Mouse (Mus musculus): ENCODE measurements around the gene Jtb.
"Not testable (repeated sequence)": the region's sequence is repeated elsewhere in the genome, so short reads cannot be mapped to it uniquely, and the experiment has no call there.

Gene Jtb

DNA sequence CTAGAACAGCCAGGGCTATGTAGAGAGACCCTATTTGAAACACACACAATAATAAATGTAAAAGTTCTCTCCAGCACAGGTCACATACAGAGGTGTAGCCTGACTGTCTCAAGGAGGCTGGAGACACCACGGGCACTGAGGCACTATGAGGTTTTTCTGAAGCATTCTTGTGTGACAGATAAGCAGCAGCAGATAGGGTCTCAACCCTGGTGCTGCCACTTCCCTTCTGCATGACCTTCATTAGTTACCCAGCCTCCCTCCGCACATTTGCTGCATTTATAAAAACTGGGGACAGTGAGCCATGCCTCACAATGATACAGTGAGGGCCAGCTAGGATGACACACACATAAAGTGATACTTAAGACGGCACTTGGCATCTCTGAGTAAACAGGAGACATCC, 8.5 kb upstream of the Jtb start:
- DNase-seq (ENCODE audit: extremely low read depth, low read depth): no peak

GRCm38 (mm10) chr3:90224331-90224730, 7.1 kb upstream of the Jtb start:
- DNase-seq (ENCODE audit: extremely low read depth, low read depth): no peak

DNA sequence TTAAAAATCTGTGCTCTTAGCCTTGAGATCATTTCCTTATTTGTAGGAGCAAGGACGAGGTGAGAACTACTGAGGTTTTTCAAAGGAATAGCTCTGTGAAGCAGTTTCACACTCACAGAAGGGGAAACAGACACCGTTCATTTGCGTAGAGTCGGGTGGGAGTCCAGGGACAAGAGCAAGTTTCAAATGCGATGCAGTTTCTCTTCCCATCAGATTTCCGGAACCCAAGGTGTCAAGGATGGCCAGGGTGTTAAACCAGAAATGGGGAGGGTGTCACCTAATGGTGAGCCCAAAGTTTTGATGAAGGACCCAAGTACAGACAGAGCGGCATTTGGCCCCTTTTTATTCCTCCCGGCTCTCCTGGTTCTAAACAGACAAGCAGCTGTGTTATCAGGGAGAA, 322 bp upstream of the Jtb start:
- no peak for DNase-seq (ENCODE audit: extremely low read depth, low read depth)

DNA sequence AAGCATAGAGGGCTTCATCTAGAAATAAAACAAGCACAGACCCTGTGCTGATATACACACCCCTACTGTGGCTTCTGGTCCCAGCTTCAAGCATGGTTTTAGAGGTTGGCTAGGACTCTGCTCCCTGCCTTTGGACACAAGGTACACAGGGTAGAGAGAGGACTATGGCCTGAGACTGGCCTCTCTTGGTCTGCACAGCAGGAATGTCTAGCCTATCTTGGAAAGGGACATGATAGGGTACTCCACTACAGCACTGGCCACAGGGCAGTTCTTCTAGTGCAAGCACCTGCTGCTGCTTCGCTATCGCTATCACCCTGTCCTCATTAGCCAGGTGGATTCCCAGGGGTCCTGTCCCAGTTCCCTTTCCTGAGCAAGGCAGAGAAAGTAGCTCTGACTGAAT, 9.9 kb downstream of the Jtb start:
- no peak for DNase-seq (ENCODE audit: extremely low read depth, low read depth)

- no peak for DNase-seq (ENCODE audit: extremely low read depth, low read depth)
These were observed 10.4 kb downstream of the Jtb start for GRCm38 (mm10) chr3:90241669-90242358.

DNA sequence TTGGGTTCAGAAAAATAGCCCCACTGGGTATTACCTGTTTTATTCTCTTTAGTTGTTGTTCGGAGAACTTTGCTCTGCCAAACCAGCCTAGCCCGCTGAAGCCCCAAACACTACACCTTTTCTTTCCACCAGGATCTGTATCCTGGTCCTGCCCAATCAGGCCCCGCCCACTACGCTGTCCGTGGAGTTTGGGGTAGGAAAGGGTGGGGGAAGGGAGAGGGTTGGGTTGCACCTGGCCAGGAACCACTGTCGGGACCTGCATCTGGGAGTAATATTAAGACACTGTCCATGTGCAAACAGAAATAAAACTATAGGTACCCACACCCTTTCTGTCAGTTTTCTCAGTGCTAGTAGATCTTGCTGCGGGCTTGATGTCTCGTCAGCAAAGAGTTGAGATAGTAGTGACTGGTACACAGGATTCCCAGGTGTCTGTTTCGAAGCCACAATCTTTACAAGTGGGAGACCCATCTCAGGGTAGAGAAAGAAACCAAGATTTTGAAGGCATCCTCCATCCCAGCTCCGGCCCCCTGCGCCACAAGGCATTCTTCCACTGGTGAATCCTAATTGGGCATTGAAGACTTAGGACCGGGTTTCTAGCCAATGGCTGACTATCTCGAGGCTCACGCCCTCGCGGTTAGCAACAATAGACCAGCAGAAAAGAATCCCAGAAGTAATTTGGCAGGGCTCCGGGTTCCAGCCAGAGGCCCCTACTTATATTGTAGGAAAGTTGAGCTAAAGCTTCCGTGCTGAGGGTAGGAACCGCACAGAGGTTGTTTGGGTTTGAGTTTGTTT, 11.8 kb downstream of the Jtb start, which contains the start of gene Creb3l4:
Creb3l4 (minus strand) TSS at position 529 of the 792 bp plus-strand sequence.
- DNase-seq (ENCODE audit: extremely low read depth, low read depth): no peak

DNA sequence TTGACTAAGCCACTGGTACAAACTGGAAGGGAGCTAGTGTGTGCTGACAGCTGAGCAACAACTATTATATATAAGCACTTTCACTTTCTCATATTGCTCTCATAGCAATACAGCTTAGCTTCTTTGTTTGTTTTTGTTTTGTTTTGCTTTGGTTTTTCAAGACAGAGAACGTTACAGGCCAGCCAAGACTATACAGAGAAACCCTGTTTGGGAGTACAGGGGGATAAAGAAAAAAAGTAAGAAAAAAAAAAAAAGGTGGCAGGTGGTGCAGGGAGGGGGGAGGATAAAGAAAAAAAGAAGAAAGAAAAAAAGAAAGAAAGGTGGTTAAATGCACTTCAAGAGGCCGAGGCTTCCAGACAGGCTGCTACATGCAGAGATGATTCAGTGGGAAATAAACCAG, 14.0 kb downstream of the Jtb start:
- no peak for DNase-seq (ENCODE audit: extremely low read depth, low read depth)

- DNase-seq (ENCODE audit: extremely low read depth, low read depth): no peak
These were observed 16.2 kb downstream of the Jtb start for GRCm38 (mm10) chr3:90247630-90247959.

DNA sequence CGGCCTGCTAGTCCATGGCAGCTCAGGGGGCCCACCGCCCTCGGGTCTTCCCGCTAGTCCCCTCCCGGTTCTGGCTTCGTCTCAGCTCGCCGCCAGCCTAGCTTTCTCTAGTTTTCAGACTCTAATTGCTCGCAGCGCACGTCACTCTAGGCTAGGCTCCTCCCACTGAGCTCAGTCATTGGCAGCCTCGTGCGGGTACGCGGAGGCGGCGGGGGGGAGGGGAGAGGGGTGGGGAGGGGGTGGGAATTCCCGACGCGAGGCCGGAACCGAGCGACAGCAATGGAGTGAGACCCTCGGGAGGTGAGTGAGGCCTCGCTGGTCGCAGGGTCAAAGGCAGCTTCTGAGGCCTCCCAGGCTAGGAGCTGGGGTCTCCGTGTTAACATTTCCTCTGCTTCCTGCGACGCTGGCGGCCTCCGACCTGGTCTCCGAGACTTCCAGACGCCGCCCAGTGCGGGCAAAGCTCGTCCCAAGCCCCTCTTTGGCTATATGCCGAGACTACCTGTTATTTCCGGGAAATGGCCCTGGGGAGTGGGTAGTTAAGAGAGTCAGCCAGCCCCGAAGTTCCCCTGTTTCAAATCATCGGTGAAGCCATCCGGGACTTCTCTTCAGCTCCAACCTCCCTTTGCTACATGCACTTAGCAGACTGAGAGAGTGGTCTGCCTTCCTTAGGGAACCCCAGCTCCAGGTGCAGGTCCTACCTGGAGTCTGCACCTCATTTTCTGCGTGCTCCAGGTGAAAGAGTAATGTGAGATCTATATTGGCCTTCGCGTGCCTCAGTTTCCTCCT, 16.8 kb downstream of the Jtb start, which contains the start of gene Slc39a1:
Slc39a1 (plus strand) TSS at position 213 of the 786 bp plus-strand sequence.
- DNase-seq (ENCODE audit: extremely low read depth, low read depth): peak; percentile 92

DNA sequence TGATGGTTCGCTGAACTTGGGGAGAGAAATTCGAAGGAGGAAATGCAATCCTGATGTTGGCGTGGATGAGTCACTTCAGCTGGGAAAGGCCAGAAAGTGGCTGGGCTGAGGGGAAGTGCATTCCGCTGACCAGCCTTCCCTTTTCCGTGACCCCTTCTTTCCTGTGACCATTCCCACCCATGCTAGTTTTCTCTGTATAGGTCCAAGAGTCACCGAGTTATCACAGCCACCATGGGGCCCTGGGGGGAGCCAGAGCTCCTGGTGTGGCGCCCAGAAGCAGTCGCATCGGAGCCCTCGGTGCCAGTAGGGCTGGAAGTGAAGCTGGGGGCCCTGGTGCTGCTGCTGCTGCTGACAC, 17.3 kb downstream of the Jtb start:
- DNase-seq (ENCODE audit: extremely low read depth, low read depth): no peak

GRCm38 (mm10) chr3:90250791-90251190, 19.4 kb downstream of the Jtb start:
- no peak for DNase-seq (ENCODE audit: extremely low read depth, low read depth)

- DNase-seq (ENCODE audit: extremely low read depth, low read depth): not testable (repeated sequence)
These were observed 20.4 kb downstream of the Jtb start for GRCm38 (mm10) chr3:90251731-90252226.

DNA sequence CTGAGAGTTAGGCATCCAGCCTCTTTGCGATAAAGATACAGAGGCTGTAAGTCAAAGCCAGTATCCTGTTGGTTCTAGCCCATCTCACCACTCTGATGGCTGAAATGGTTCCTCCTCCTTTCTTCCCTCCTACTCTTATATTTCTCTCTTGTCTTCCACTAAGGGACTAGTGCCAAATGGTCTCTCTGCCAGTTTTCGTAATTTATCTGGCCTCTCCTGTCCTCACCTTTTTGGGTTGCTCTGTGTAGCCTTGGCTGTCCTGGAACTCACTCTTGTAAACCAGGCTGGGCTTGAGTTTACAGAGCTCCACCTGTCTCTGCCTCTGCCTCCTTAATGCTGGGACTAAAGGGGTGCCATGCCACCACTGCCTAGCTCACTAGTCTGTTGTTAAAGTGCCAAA, 21.3 kb downstream of the Jtb start:
- not testable (repeated sequence) for DNase-seq (ENCODE audit: extremely low read depth, low read depth)

DNA sequence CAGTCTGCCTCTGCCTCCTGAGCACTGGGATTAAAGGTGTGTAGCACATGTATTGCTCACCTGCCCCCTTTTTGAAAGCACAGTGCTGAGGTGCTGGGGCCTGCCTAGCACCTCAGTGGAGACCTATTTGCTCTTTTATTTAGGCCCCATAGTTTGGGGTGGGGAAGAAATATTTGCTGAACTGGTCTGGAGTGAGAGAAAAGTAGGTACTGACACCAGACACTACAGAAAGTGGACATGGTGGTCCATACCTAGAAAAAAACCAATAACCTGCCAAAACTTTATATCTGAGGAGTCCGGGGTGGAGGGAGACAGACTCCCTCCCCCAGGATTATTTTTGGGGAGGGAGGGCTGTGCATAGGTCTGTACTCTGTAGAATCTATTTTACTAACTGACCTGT, 21.8 kb downstream of the Jtb start:
- DNase-seq (ENCODE audit: extremely low read depth, low read depth): not testable (repeated sequence)

GRCm38 (mm10) chr3:90253653-90254418, 22.4 kb downstream of the Jtb start, which contains the start of gene Crtc2:
Gene Crtc2 (plus strand): TSS chr3:90254163.
- DNase-seq (ENCODE audit: extremely low read depth, low read depth): peak; percentile 96

DNA sequence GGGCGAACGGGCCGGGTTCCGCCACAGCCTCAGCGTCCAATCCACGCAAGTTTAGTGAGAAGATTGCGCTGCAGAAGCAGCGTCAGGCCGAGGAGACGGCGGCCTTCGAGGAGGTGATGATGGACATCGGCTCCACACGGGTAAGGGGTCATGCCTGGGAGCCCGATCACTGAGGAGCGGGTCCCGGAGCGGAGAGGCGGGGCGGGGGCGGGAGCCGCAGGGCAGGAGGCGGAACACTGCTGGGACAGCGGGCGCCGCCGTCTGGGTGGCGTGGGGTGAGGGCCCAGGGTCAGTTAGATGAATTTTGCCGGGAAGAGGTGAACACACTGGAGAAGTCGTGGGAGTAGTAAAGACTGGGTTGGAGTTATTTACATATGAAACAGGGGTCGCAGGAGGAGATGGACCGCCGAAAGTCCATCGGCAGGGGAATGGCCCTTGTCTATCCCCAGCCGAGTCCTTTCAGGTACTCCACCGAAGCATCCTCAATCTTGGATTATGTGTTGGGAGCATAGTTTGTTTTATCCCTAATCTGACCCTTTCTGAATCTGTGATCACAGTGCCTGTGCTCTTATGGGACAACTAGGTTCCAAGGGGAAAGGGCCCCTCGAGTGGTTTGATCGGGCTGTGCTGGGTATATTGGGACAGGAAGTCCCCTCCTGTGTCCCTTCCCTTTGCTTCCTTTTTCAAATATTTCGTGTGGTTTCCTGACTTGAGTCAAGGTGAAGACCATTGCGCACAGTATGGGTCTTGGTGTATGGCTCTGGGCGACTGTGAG, 23.2 kb downstream of the Jtb start:
- peak; percentile 56 for DNase-seq (ENCODE audit: extremely low read depth, low read depth)

- DNase-seq (ENCODE audit: extremely low read depth, low read depth): no peak
These were observed 23.8 kb downstream of the Jtb start for GRCm38 (mm10) chr3:90255194-90255565.

- DNase-seq (ENCODE audit: extremely low read depth, low read depth): no peak
These were observed 24.5 kb downstream of the Jtb start for GRCm38 (mm10) chr3:90255784-90256353.

DNA sequence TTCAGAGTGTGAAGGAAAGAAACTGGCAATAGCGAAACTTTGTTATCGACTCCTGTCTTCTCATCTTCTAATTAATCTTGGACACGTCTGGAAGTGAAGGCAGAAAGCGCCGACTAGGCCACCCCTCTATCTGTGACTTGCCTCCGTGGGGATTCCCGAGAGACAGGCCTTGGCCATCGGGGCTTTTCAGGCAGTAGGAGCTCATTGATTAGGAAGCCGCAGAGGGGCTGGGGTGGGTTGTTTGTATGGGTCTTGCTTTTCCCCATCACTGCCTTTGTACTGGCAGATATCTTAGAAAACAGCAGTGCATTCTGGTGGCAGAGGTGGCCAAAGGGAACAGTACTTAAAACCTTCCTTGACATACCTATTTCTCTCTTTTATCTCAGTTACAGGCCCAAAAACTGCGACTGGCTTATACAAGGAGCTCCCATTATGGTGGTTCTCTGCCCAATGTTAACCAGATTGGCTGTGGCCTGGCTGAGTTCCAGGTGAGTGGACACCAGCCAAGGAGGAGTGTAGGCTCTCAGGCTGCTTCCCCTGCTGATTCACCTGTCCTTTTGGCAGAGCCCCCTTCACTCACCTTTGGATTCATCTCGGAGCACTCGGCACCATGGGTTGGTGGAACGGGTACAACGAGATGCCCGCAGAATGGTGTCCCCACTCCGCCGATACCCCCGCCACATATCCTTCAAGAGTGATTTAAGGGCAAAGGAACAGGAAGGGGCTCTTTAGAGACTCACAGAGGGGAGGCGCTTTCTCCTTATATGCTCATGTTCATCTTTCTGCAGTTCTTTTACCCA, 25.5 kb downstream of the Jtb start:
- no peak for DNase-seq (ENCODE audit: extremely low read depth, low read depth)

Measured in MEL-GATA-1-ER (cell line).